Mouse (Mus musculus) embryonic facial prominence, embryonic 11.5 days (tissue): ENCODE measurements around the gene Trabd2b. TPM values are rescaled to one million over a fixed set of nuclear protein-coding genes. Genes with fewer than 3 reads are reported as not detected.
A peak's percentile ranks its signal among the peaks of the same experiment; 100 is the strongest.

ENCODE experiments used
- ATAC-seq: fragments of 200-750 bp; cut with Nextera tagmentation; replicated peaks from 2 replicates; pipeline ENCODE4 v1.8.0; 2017; ENCODE audit warnings: low read depth; ENCODE audit not compliant: insufficient number of reproducible peaks, low FRiP score, low TSS enrichment
- DNase-seq: peaks from one replicate; pipeline ENCODE4 v3.0.0-alpha.2; 2015; ENCODE audit warnings: low spot score
- H3K27ac ChIP-seq: fragments of 300-500 bp; sonication (generic); replicated peaks from 2 replicates; pipeline ENCODE4 v1.5.1; 2014; ENCODE audit warnings: mild to moderate bottlenecking, low read depth, low read length, control low read depth
- H3K27me3 ChIP-seq: fragments of 300-500 bp; sonication (generic); 2 replicates; pipeline ENCODE4 v1.6.1; 2014; ENCODE audit warnings: mild to moderate bottlenecking, low read length, moderate library complexity, mixed read lengths; ENCODE audit not compliant: control insufficient read depth, insufficient read depth
- H3K36me3 ChIP-seq: fragments of 300-500 bp; sonication (generic); replicated peaks from 2 replicates; pipeline ENCODE4 v1.6.1; 2014; ENCODE audit warnings: low read depth, mild to moderate bottlenecking, low read length, moderate library complexity, mixed read lengths; ENCODE audit not compliant: control insufficient read depth, insufficient read depth
- H3K4me1 ChIP-seq: fragments of 300-500 bp; sonication (generic); 2 replicates; pipeline ENCODE4 v1.6.1; 2014; ENCODE audit warnings: low read length, mixed read lengths; ENCODE audit not compliant: control insufficient read depth, insufficient read depth
- H3K4me2 ChIP-seq: fragments of 300-500 bp; sonication (generic); 2 replicates; pipeline ENCODE4 v1.6.1; 2014; ENCODE audit warnings: low read depth, mild to moderate bottlenecking, control low read depth, low read length, moderate library complexity
- H3K4me3 ChIP-seq: fragments of 300-500 bp; sonication (generic); 2 replicates; pipeline ENCODE4 v1.5.1; 2014; ENCODE audit warnings: low read depth, low read length, control low read depth
- H3K9ac ChIP-seq: fragments of 300-500 bp; sonication (generic); replicated peaks from 2 replicates; pipeline ENCODE4 v1.6.1; 2014; ENCODE audit warnings: mild to moderate bottlenecking, control low read depth, low read length
- H3K9me3 ChIP-seq: fragments of 300-500 bp; sonication (generic); replicated peaks from 2 replicates; pipeline ENCODE4 v1.6.1; 2016; ENCODE audit warnings: mild to moderate bottlenecking, low read length, inconsistent platforms, mixed read lengths; ENCODE audit not compliant: control insufficient read depth
- WGBS: fragments of 180-500 bp; shearing (Covaris S2); extraction: QIAGEN DNeasy Blood & Tissue Kit; methylation state at CpG from one replicate; pipeline ENCODE4 v1.1.7; 2014; 5-methylcytosine and 5-hydroxymethylcytosine counted together
- polyA plus RNA-seq: library from polyadenylated mRNA; unstranded; fragments of >200 nt; fragmentation: Nextera tagmentation; extraction: Ambion mirVana; gene quantifications from 2 replicates; pipeline ENCODE4 v1.2.1, GENCODE M21; 2014

Gene Trabd2b
- polyA plus RNA-seq, 1 experiment from 2014 or later, result 0.65 TPM

GRCm38 (mm10) chr4:114401993-114402731, 4.4 kb upstream of the Trabd2b start:
- 50% methylated on average over 7 of the region's 7 CpGs for WGBS
- ATAC-seq (no peak), DNase-seq (peak; percentile 19)
- Histone ChIP-seq H3K4me2 (no peak overlapping the region), H3K36me3 (no peaks in the 10 kb centered on the region), H3K4me1 (peaks cover 6% of the 10 kb centered on the region), H3K27me3 (peaks cover 4% of the 10 kb centered on the region), H3K4me3 (no peak overlapping the region), H3K9ac (no peak overlapping the region), H3K9me3 (no peaks in the 10 kb centered on the region), H3K27ac (no peak overlapping the region)

GRCm38 (mm10) chr4:114405682-114406354, 706 bp upstream of the Trabd2b start:
- H3K27ac ChIP-seq, result peak overlapping the region; percentile 73

GRCm38 (mm10) chr4:114407516-114407915, 992 bp downstream of the Trabd2b start:
- peaks cover 13% of the 10 kb centered on the region for H3K4me1 ChIP-seq
- WGBS, result 61% methylated on average over 3 of the region's 3 CpGs
- H3K36me3 ChIP-seq, result no peaks in the 10 kb centered on the region
- DNase-seq, result no peak
- H3K4me2 ChIP-seq, result no peak overlapping the region
- no peaks in the 10 kb centered on the region for H3K9me3 ChIP-seq
- ATAC-seq, result no peak
- peaks cover 9% of the 10 kb centered on the region for H3K27me3 ChIP-seq
- no peak overlapping the region for H3K4me3 ChIP-seq
- H3K9ac ChIP-seq, result no peak overlapping the region
- H3K27ac ChIP-seq, result no peak overlapping the region

More at GRCm38 (mm10) chr4:114405682-114406354, 706 bp upstream of the Trabd2b start:
- DNase-seq (peak; percentile 93), ATAC-seq (peak; percentile 78)
- under 1% methylated on average over 13 of the region's 74 CpGs for WGBS
- Histone ChIP-seq H3K4me2 (peak overlapping the region; percentile 98), H3K4me3 (peak overlapping the region; percentile 80), H3K9ac (peak overlapping the region; percentile 82), H3K4me1 (peaks cover 13% of the 10 kb centered on the region), H3K36me3 (no peaks in the 10 kb centered on the region), H3K27me3 (peaks cover 9% of the 10 kb centered on the region), H3K9me3 (no peaks in the 10 kb centered on the region)

- no peak for DNase-seq
- ATAC-seq, result no peak
- peaks cover 13% of the 10 kb centered on the region for H3K4me1 ChIP-seq
- no peak overlapping the region for H3K4me2 ChIP-seq
- no peak overlapping the region for H3K9ac ChIP-seq
- H3K4me3 ChIP-seq, result no peak overlapping the region
- peaks cover 9% of the 10 kb centered on the region for H3K27me3 ChIP-seq
- no peaks in the 10 kb centered on the region for H3K9me3 ChIP-seq
- no peak overlapping the region for H3K27ac ChIP-seq
- H3K36me3 ChIP-seq, result no peaks in the 10 kb centered on the region
- WGBS, result 85% methylated on average over 2 of the region's 2 CpGs
These were observed 1.8 kb downstream of the Trabd2b start for GRCm38 (mm10) chr4:114408298-114408697.

GRCm38 (mm10) chr4:114408890-114409480, 2.5 kb downstream of the Trabd2b start:
- ATAC-seq (no peak), DNase-seq (no peak)
- H3K4me2 ChIP-seq, result no peak overlapping the region
- H3K9me3 ChIP-seq, result no peaks in the 10 kb centered on the region
- H3K27me3 ChIP-seq, result peaks cover 9% of the 10 kb centered on the region
- H3K9ac ChIP-seq, result no peak overlapping the region
- H3K27ac ChIP-seq, result no peak overlapping the region
- H3K36me3 ChIP-seq, result no peaks in the 10 kb centered on the region
- H3K4me3 ChIP-seq, result no peak overlapping the region
- peaks cover 13% of the 10 kb centered on the region for H3K4me1 ChIP-seq
- 71% methylated on average over 18 of the region's 18 CpGs for WGBS

- Histone ChIP-seq H3K4me3 (no peak overlapping the region), H3K9me3 (no peaks in the 10 kb centered on the region), H3K27me3 (peaks cover 9% of the 10 kb centered on the region), H3K4me2 (no peak overlapping the region), H3K36me3 (no peaks in the 10 kb centered on the region), H3K9ac (no peak overlapping the region), H3K4me1 (peaks cover 13% of the 10 kb centered on the region), H3K27ac (no peak overlapping the region)
- DNase-seq, result no peak
- ATAC-seq, result no peak
These were observed 3.0 kb downstream of the Trabd2b start for GRCm38 (mm10) chr4:114409511-114409910.

- Histone ChIP-seq H3K4me3 (no peak overlapping the region), H3K36me3 (no peaks in the 10 kb centered on the region), H3K27ac (no peak overlapping the region), H3K4me2 (no peak overlapping the region), H3K4me1 (peaks cover 13% of the 10 kb centered on the region), H3K9ac (no peak overlapping the region), H3K9me3 (no peaks in the 10 kb centered on the region), H3K27me3 (peaks cover 9% of the 10 kb centered on the region)
- DNase-seq (no peak), ATAC-seq (no peak)
- 12% methylated on average over 3 of the region's 3 CpGs for WGBS
These were observed 3.5 kb downstream of the Trabd2b start for GRCm38 (mm10) chr4:114410026-114410425.

GRCm38 (mm10) chr4:114410443-114410842, 3.9 kb downstream of the Trabd2b start:
- Histone ChIP-seq H3K4me3 (no peak overlapping the region), H3K9me3 (no peaks in the 10 kb centered on the region), H3K4me1 (peaks cover 13% of the 10 kb centered on the region), H3K27ac (no peak overlapping the region), H3K36me3 (no peaks in the 10 kb centered on the region), H3K9ac (no peak overlapping the region), H3K27me3 (peaks cover 9% of the 10 kb centered on the region), H3K4me2 (peak overlapping the region; percentile 19; the same call in 1 of the 2 replicates)
- ATAC-seq (no peak), DNase-seq (peak; percentile 25)
- WGBS, result 7% methylated on average over 11 of the region's 11 CpGs
